Mouse (Mus musculus) neural tube, embryonic 10.5 days (tissue): ENCODE data around the gene Pip5k1c.

Experiments
- DNase-seq: peaks from one replicate; pipeline ENCODE4 v3.0.0-alpha.2; 2017; ENCODE audit warnings: low spot score; ENCODE audit errors: extremely low spot score

Pip5k1c gene

GRCm38 (mm10) chr10:81284189-81284588 is 8.6 kb upstream of the Pip5k1c start:
- no peak for DNase-seq

- DNase-seq: no peak
Measured at GRCm38 (mm10) chr10:81284719-81285118, 8.0 kb upstream of the Pip5k1c start.

- DNase-seq: peak; percentile 96
Measured at GRCm38 (mm10) chr10:81285694-81286450, 6.9 kb upstream of the Pip5k1c start.

- DNase-seq: no peak
Measured at GRCm38 (mm10) chr10:81286586-81286985, 6.2 kb upstream of the Pip5k1c start.

- peak; percentile 58 for DNase-seq
Measured at GRCm38 (mm10) chr10:81287513-81288157, 5.1 kb upstream of the Pip5k1c start.

GRCm38 (mm10) chr10:81288601-81289000 is 4.2 kb upstream of the Pip5k1c start:
- DNase-seq: peak; percentile 59

GRCm38 (mm10) chr10:81289278-81289677 is 3.5 kb upstream of the Pip5k1c start:
- DNase-seq: peak; percentile 62

- DNase-seq: no peak
Measured at GRCm38 (mm10) chr10:81289811-81290210, 3.0 kb upstream of the Pip5k1c start.

- DNase-seq: no peak
Measured at GRCm38 (mm10) chr10:81290698-81291460, 1.9 kb upstream of the Pip5k1c start.

GRCm38 (mm10) chr10:81291511-81292104 is 1.2 kb upstream of the Pip5k1c start, which contains the start of gene Tjp3:
Gene Tjp3, minus strand, starts transcription at chr10:81291581.
- DNase-seq: no peak

GRCm38 (mm10) chr10:81293334-81294030 is 719 bp downstream of the Pip5k1c start:
- DNase-seq: no peak

GRCm38 (mm10) chr10:81294442-81294841 is 1.7 kb downstream of the Pip5k1c start:
- no peak for DNase-seq

GRCm38 (mm10) chr10:81295185-81295584 is 2.4 kb downstream of the Pip5k1c start:
- no peak for DNase-seq

GRCm38 (mm10) chr10:81297246-81297645 is 4.5 kb downstream of the Pip5k1c start:
- DNase-seq: no peak

GRCm38 (mm10) chr10:81297845-81298244 is 5.1 kb downstream of the Pip5k1c start:
- no peak for DNase-seq

- no peak for DNase-seq
Measured at GRCm38 (mm10) chr10:81298369-81299100, 5.8 kb downstream of the Pip5k1c start.

GRCm38 (mm10) chr10:81299585-81300351 is 7.0 kb downstream of the Pip5k1c start:
- no peak for DNase-seq

- no peak for DNase-seq
Measured at GRCm38 (mm10) chr10:81300352-81300907, 7.7 kb downstream of the Pip5k1c start.

GRCm38 (mm10) chr10:81301321-81301720 is 8.6 kb downstream of the Pip5k1c start:
- DNase-seq: no peak
